Mouse (Mus musculus) spleen, adult 2 months (tissue): ENCODE data around the gene Adam23. TPM values are rescaled to one million over a fixed set of nuclear protein-coding genes. Genes with fewer than 3 reads are reported as not detected.

Source experiments
- DNase-seq, 2 experiments: peaks; one replicate each; pipeline versions ENCODE4 v3.0.0 to v3.0.0-alpha.2; 2012 to 2021; ENCODE audit warnings: low spot score in 2 of 2, low read depth in 1 of 2
- H3K27ac ChIP-seq: fragments of 200-500 bp; 2 replicates; pipeline ENCODE4 v1.5.1; 2012; ENCODE audit warnings: low read length, inconsistent platforms; ENCODE audit not compliant: insufficient read depth
- H3K27me3 ChIP-seq: fragments of 200-500 bp; 2 replicates; pipeline ENCODE4 v1.6.1; 2012; ENCODE audit warnings: mild to moderate bottlenecking, moderate library complexity, low read length, inconsistent platforms; ENCODE audit not compliant: control insufficient read depth, insufficient read depth
- H3K36me3 ChIP-seq: fragments of 200-500 bp; 2 replicates; pipeline ENCODE4 v1.6.1; 2012; ENCODE audit warnings: mild to moderate bottlenecking, low read length, inconsistent platforms; ENCODE audit not compliant: control insufficient read depth, insufficient read depth
- H3K4me1 ChIP-seq: fragments of 200-500 bp; 2 replicates; pipeline ENCODE4 v1.6.1; 2011; ENCODE audit warnings: inconsistent platforms; ENCODE audit not compliant: control insufficient read depth, insufficient read depth, insufficient read length
- H3K4me3 ChIP-seq: fragments of 200-500 bp; 2 replicates; pipeline ENCODE4 v1.5.1; 2011; ENCODE audit warnings: mild to moderate bottlenecking, inconsistent platforms; ENCODE audit not compliant: insufficient read depth, insufficient read length; ENCODE audit errors: extremely low read depth
- CTCF ChIP-seq: fragments of 200-500 bp; IDR thresholded peaks from 2 replicates; pipeline ENCODE4 v1.5.1; 2011; ENCODE audit warnings: mild to moderate bottlenecking, inconsistent platforms; ENCODE audit not compliant: insufficient read depth, insufficient read length, insufficient replicate concordance; ENCODE audit errors: extremely low read depth
- POLR2A ChIP-seq: fragments of 200-500 bp; IDR thresholded peaks from 2 replicates; pipeline ENCODE4 v1.6.1; 2011; ENCODE audit warnings: low read depth, low read length, inconsistent platforms
- WGBS: fragments of 180-500 bp; shearing (Covaris S2); methylation state at CpG from one replicate; pipeline ENCODE4 v1.1.7; 2018; 5-methylcytosine and 5-hydroxymethylcytosine counted together
- polyA plus RNA-seq: library from polyadenylated mRNA; depleted of rRNA; stranded (reverse); fragments of >200 nt; gene quantifications from 2 replicates; pipeline ENCODE4 v1.2.3, GENCODE M21; 2012

The Adam23 gene
- polyA plus RNA-seq, 1 experiment: 11.8 TPM

GRCm38 (mm10) chr1:63573432-63573831 is 127.7 kb downstream of the Adam23 start:
- WGBS: 78% methylated on average over 6 of the region's 6 CpGs
- Histone ChIP-seq H3K27me3 (no peaks in the 10 kb centered on the region), H3K27ac (no peak overlapping the region), H3K36me3 (no peaks in the 10 kb centered on the region), H3K4me1 (no peaks in the 10 kb centered on the region), H3K4me3 (no peak overlapping the region)
- TF ChIP-seq CTCF: no peak
- TF ChIP-seq POLR2A: no peak
- no peak for DNase-seq

- Histone ChIP-seq H3K4me3 (no peak overlapping the region), H3K27ac (no peak overlapping the region), H3K27me3 (no peaks in the 10 kb centered on the region), H3K36me3 (no peaks in the 10 kb centered on the region), H3K4me1 (no peaks in the 10 kb centered on the region)
- DNase-seq: no peak
- TF ChIP-seq CTCF: no peak
- no peak for TF ChIP-seq POLR2A
- WGBS: 88% methylated on average over 12 of the region's 12 CpGs
Observed at GRCm38 (mm10) chr1:63573864-63574611, 128.3 kb downstream of the Adam23 start.

- Histone ChIP-seq H3K27me3 (no peaks in the 10 kb centered on the region), H3K4me1 (no peaks in the 10 kb centered on the region), H3K36me3 (no peaks in the 10 kb centered on the region), H3K27ac (no peak overlapping the region), H3K4me3 (no peak overlapping the region)
- no peak for DNase-seq
- TF ChIP-seq POLR2A (no peak), CTCF (no peak)
- WGBS: 84% methylated on average over 5 of the region's 5 CpGs
Observed at GRCm38 (mm10) chr1:63576803-63577202, 131.1 kb downstream of the Adam23 start.

GRCm38 (mm10) chr1:63579153-63579552 is 133.5 kb downstream of the Adam23 start:
- no peak overlapping the region for H3K27ac ChIP-seq
- TF ChIP-seq POLR2A: no peak
- no peak for TF ChIP-seq CTCF
- H3K4me1 ChIP-seq: no peaks in the 10 kb centered on the region
- no peak overlapping the region for H3K4me3 ChIP-seq
- DNase-seq: no peak
- WGBS: 89% methylated on average over 8 of the region's 8 CpGs
- no peaks in the 10 kb centered on the region for H3K36me3 ChIP-seq
- H3K27me3 ChIP-seq: no peaks in the 10 kb centered on the region

GRCm38 (mm10) chr1:63586869-63587268 is 141.2 kb downstream of the Adam23 start:
- Histone ChIP-seq H3K27me3 (no peaks in the 10 kb centered on the region), H3K27ac (no peak overlapping the region), H3K36me3 (no peaks in the 10 kb centered on the region), H3K4me3 (no peak overlapping the region), H3K4me1 (no peaks in the 10 kb centered on the region)
- TF ChIP-seq POLR2A (no peak), CTCF (no peak)
- WGBS: 82% methylated on average over 7 of the region's 7 CpGs
- DNase-seq: no peak

GRCm38 (mm10) chr1:63603870-63604500 is 158.3 kb downstream of the Adam23 start:
- WGBS: 41% methylated on average over 3 of the region's 3 CpGs
- no peak overlapping the region for H3K4me3 ChIP-seq
- no peaks in the 10 kb centered on the region for H3K27me3 ChIP-seq
- no peak for DNase-seq
- no peak overlapping the region for H3K27ac ChIP-seq
- no peaks in the 10 kb centered on the region for H3K4me1 ChIP-seq
- TF ChIP-seq POLR2A (no peak), CTCF (no peak)
- no peaks in the 10 kb centered on the region for H3K36me3 ChIP-seq

- TF ChIP-seq CTCF: no peak
- no peak for TF ChIP-seq POLR2A
- Histone ChIP-seq H3K27ac (no peak overlapping the region), H3K27me3 (no peaks in the 10 kb centered on the region), H3K36me3 (no peaks in the 10 kb centered on the region), H3K4me1 (no peaks in the 10 kb centered on the region), H3K4me3 (no peak overlapping the region)
- WGBS: 89% methylated on average over 4 of the region's 4 CpGs
- no peak for DNase-seq
Observed at GRCm38 (mm10) chr1:63609613-63610012, 163.9 kb downstream of the Adam23 start.
